Mouse (Mus musculus): ENCODE results near the gene Gjc3.

- TF ChIP-seq CTCF (IDR thresholded peaks at IDR 0.05; ENCODE audit: extremely low read depth, insufficient read depth, insufficient read length, insufficient replicate concordance) (no peak), POLR2A (IDR thresholded peaks at IDR 0.05; ENCODE audit: low read depth, low read length) (no peak)
These were observed 10.8 kb upstream of the Gjc3 start for GRCm38 (mm10) chr5:137973738-137974137.
